Mouse (Mus musculus) v-Abl transformed pro-B cells (cell line): ENCODE data around the gene Try4.
"Not testable (repeated sequence)": the region's sequence is repeated elsewhere in the genome, so short reads cannot be mapped to it uniquely, and the experiment has no call there.

Source experiments
- in situ Hi-C, 2 experiments: fragments of 400-800 bp; cut with MboI; formaldehyde crosslinking; loops; one replicate each; pipeline ENCODE4 v1.15.1; 2025; ENCODE audit not compliant: unreplicated experiment in 2 of 2

The Try4 gene

GRCm38 (mm10) chr6:41301969-41302368 is at the start of gene Try4:
Try4 (plus strand) TSS chr6:41302269.
- in situ Hi-C loops: no loop called here

DNA sequence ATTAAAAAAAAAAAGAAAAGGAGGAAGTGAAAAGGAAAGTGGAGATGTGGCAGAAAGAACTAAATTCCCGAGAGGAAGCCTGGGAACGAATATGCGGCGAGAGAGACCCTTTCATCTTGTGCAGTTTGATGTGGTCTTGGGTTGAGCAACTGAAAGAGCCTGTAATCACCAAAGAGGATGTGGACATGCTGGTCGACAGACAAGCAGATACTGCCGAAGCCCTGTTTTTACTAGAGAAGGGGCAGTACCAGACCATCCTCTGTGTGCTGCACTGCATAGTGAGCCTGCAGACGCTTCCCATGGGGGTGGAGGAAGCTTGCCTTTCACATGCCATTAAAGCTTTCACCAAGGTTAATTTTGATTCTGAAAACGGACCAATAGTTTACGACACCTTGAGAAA is 48.8 kb upstream of the Try4 start:
- in situ Hi-C loops: loop anchor here (10.0 to 25.0 kb wide), 3 partner anchors 191 to 1011 kb away; partner anchors contain the start of genes Casp2 (in 1 of the 2) and Tmem139 (in 1 of the 2)

- in situ Hi-C loops: loop anchor here (5.0 to 25.0 kb wide), 4 partner anchors 39 to 1008 kb away; partner anchors contain the start of genes Casp2 (in 1 of the 2) and Tmem139 (in 1 of the 2)
Observed at GRCm38 (mm10) chr6:41256424-41256823, 45.6 kb upstream of the Try4 start.

- in situ Hi-C loops: loop anchor here (5.0 to 25.0 kb wide), 4 partner anchors 40 to 1007 kb away; partner anchors contain the start of genes Casp2 (in 1 of the 2) and Tmem139 (in 1 of the 2)
Observed at GRCm38 (mm10) chr6:41257432-41257831, 44.6 kb upstream of the Try4 start.

DNA sequence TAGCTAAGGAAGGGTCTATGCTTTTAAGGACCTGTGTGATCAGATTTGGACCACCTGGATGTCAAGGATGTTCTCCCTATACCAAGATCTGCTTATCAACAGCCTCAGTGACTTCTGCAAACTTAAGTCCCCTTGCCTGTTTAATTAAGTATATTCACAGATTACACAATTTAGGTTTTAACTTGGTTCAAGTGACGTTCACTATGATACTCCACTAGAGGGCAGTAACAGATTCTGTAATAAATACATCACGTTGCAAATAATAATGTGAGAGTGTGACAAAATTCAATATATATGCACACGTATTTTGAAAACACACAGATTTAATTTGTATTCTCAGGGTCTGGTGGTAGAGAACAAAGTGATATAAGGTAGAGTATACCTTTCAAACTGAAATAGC is 39.3 kb upstream of the Try4 start:
- in situ Hi-C loops: loop anchor here (5.0 to 25.0 kb wide), 7 partner anchors 128 to 992 kb away; partner anchors contain the start of gene Moxd2 (in 1 of the 2)

- in situ Hi-C loops: loop anchor here (10.0 to 25.0 kb wide), 6 partner anchors 131 to 989 kb away; partner anchors contain the start of gene Moxd2 (in 1 of the 2)
Observed at GRCm38 (mm10) chr6:41266140-41266539, 35.9 kb upstream of the Try4 start.

DNA sequence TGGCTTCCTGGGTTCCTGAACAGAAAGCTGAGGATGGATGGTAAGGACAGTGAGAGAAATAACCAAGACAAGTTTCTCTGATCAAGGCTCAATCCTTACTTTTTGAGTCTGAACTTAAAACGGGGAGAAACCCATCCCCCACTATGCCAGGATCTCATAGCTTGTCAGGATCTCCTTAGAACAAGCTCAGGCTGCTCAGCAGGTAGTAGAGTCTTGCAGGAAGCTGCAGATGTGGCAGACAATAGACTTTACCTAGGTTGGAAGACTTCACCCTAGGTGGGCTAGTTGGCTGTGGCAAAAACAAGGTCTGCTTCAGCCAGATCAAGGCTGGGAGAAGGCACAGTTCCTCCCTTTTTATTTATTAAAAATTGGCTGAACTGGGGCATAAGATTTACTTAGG is 3.8 kb upstream of the Try4 start:
- in situ Hi-C loops: no loop called here

DNA sequence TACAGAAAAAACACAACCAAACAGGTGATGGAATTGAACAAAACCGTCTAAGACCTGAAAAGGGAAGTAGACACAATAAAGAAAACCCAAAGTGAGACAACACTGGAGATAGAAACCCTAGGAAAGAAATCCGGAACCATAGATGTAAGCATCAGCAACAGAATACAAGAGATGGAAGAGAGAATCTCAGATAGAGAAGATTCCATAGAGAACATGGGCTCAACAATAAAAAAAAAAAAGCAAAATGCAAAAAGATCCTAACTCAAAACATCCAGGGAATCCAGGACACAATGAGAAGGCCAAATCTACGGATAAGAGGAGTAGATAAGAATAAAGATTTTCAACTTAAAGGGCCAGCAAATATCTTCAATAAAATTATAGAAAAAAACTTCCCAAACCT is 14.7 kb downstream of the Try4 start, which contains the start of gene Try5:
Gene Try5, minus strand, starts transcription at position 101 of the 400 bp plus-strand sequence.
- in situ Hi-C loops: not testable (repeated sequence)

DNA sequence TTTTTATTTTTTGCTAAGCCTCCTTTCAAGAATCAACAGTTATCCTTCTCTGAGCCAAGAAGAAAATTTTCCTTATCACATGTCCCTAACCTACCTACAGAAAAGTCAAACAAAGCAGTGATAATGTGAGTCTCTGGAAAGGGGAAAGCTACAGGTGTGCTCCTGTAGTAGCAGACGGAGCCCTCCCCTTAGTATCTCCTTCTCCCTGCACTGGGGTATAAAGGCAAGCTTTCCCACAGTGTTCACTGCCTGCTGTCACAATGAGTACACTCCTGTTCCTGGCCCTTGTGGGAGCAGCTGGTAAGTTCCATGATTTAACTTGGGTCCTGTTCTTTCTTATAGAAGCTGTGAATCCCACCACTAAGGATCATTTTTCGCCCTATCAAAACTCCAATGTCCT is 51.9 kb downstream of the Try4 start, which contains the start of gene Try10:
Gene Try10, plus strand, starts transcription at position 174 of the 400 bp plus-strand sequence.
- in situ Hi-C loops: no loop called here
